Mouse (Mus musculus): ENCODE data around the gene Hikeshi.
A peak's percentile ranks its signal among the peaks of the same experiment; 100 is the strongest.

Hikeshi gene

DNA sequence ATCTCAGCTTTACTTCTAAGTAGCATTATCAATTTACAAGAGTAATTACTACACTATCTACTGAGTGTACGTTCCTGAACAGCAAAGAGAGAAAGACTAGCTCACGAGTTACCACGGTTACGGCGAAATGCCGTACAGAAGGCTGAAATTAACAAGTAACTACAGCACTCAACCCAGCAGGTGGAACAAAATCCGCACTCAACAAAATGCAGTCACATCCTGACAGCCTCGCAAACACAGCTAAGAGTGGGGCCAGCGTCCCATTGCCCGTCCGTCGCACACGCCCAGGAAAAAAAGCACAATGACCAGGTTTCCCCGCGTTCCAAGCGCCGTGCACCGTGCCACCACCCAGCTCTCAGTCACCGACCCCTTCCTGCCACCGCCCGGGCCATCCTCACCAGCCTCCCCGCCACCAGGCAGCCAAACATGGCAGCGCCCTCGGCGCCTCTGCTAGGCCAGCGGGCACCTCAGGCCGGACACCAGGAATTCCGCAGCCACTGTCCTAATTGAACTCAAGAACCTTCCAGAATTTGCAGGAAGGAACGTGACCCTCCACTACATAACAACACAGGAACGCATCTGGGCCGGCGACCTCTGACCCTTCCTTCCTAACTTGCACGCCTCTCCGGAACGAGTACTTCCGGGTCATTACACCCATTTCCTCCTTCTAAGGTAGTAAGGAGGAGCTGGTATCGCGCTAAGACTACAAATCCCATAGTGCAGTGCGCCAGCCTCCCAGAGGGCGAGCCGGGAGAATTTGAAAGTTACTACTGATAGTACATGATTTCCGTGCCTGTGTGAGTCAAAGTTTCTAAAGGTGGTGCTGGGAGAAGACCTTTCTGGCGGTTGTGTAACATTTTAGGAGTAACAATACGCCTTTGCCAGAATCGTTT, at the start of gene Hikeshi:
Gene Hikeshi, minus strand, starts transcription at position 634 of the 893 bp plus-strand sequence.
- peak; percentile 96 for DNase-seq (ENCODE audit: low spot score)

DNA sequence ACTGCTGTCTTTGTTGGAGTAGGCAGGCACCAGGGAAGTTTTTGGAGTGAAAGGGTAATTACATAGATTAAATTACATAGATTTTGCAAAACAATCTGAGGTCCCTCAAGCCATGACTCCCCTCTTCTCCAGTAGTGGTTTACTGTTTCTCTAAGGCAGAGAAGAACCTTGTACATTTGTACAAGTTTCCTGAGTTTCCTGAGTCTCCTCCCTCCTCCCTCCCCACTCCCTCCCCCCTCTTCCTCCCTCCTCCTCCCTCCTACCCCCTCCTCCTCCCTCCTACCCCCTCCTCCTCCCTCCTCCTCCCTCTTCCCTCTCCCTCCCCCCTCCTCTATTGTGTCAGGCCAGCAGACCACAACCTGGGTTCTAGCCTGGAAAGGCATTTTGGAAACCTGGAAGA, 43.4 kb upstream of the Hikeshi start:
- no peak for DNase-seq (ENCODE audit: low spot score)

DNA sequence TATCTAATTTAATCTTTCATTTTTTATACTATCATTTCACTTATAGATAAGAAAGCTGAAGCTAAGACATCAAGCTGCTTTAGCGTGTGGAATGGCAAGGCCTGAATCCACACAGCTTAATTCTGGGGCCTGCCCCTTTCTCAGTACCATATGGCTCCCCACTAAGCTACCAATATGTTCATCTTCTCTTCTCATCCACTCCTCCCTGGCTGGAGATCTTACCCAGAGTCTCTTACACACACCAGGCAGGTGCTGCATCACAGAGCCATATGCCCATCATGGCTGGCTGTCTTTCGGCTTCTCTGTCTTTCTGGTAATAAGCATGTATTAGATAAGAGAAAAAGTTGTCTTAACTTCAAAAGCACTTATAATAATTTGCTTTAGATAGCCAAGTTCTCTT, 42.4 kb upstream of the Hikeshi start:
- DNase-seq (ENCODE audit: low spot score): no peak

DNA sequence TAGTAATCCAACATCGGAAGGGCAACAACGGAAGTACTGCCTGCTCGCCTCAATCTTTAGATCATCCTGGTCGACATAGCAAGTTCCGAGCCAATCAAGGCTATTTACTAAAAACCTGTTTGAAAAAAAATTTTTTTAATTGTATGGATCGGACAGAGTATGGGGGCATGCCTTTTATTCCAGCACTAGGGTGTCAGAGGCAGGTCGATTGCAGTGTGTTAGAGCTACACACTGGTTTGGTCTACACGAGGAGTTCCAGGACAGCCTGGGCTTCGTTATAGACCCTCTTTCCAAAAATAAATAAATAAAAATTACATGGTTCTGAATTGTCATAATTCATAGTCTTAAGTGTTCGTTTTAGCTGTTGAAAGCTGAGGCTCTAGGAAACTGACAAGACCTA, 40.6 kb upstream of the Hikeshi start:
- DNase-seq (ENCODE audit: low spot score): no peak

DNA sequence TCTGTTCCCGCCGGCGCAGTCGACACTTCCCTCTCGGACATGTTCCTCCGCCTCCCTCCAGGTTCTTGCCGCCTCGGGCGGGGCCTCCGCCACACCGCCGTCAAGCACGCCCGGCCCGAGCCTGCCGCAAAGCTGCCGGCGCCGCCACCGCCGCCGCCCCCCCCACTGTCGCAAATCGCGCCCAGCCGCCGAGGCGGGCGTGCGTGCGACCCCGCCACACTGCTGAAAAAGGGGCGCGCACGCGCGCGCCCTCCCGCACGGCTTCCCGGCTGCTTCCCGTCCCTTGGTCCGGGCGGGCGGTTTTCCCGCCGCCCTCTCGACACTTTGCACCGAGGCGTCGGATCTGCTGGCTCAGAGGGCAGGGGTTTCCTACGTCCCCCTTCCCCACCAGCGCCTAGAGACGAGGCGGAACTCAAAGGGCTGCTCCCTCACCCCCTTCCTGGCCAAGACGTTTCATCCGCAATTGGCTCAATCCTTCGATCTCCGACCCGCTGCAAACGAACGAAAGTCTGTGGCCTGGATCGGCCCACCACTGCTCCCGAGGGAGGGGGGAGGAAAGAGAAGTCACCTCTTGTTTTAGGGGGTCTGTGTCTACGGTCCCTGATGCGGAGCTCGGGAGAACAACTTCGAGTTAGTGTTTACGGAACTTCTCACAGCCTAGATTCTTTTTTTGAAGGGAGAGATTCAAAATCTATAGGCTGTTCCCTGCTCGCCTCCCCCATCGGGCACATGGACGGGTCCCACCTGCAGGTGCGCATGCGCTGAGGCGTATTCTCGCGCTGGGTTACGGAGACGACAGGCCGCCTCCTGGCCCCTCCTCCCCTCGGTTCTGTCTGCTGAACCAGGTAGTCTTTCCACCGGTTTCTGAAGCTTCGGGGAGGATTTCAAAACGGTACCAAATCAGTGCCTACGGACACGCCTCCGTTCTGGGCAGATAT, 39.8 kb upstream of the Hikeshi start, which contains the start of gene Eed:
Gene Eed, minus strand, starts transcription at position 499 of the 938 bp plus-strand sequence.
- peak; percentile 96 for DNase-seq (ENCODE audit: low spot score)

DNA sequence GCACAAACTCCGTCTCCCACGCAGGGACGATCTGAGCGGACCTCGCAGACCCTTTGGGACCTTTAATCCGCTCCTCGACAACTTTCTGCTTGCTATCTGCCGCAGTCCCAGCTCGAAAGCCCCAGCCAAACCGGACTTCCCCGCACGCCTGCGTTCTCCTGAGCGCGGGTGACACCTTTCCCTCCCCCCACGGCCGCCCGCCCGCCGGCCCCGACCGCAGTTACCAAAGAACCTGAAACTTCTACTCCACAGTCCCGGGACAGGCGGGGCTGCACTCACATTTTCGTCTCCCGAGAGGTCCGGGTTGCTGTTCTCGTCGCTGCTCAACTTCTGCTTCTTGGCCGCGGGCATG, 39.1 kb upstream of the Hikeshi start:
- no peak for DNase-seq (ENCODE audit: low spot score)

DNA sequence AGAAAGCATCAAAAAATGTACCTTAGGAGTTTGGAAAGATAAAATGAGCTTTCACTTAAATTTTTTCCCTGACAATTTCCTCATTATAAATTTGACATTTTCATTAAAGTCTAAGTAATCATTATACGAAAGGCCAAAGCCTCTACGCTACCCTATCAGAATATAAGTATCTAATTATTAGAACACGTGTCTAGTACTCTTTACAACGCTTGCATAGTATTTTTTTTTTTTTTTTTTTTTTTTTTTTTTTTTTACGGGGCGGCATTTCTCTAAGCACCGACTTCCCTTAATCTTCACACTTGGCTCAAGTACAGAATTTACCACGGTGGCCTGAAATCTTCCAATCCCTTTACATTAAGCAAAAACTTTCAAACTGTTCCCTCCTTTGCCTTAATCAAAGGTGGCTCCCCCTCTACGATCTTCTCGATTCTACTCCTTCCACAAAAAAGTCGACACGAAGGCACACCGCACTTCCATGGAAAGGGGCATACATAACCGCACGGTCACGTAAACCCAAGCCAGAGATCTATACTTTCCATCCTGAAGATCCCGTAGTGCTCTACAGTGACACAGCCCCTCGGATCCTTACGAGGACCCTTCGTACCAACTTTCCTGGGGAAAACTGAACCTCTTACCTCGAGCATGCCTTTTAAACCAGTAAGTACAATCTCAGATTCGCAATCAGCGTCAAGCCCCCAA, 38.6 kb upstream of the Hikeshi start:
- peak; percentile 26 for DNase-seq (ENCODE audit: low spot score)

DNA sequence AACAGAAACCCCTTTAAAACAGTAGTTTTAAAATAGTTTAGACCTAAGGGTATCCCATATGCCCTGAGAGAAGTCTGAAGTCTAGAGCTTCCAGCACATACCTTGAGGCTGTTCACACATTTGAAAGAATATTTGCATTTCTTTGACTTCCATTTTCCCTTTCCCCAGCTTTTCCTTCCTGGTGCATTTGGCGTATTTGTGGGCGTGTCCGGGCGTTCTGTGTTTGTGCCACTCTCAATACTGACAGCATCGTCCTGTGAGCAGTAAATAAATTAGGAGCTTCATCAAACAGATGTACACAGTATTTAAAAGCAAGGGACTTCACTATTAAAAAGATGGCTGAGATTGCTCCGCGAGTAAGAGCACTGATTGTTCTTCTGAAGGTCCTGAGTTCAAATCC, 35.8 kb upstream of the Hikeshi start:
- no peak for DNase-seq (ENCODE audit: low spot score)

DNA sequence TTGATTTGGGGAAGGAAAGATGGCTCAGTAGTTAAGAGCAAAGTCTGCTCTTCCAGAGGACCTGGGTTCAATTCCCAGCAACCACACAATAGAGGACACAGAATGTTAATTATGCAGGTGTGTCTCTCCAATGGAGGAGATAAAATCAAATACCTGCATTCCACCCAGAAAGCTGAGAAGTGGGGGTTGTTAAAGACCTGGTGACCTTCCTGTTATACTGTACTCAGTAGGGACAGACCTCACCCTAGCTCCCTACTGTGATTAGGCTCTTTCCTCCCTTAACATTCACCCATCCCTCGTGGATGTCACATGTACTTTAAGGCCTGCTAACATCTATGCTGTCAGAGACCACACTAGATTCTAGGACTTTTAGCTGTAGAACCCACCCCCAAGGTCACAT, 34.6 kb upstream of the Hikeshi start:
- no peak for DNase-seq (ENCODE audit: low spot score)

DNA sequence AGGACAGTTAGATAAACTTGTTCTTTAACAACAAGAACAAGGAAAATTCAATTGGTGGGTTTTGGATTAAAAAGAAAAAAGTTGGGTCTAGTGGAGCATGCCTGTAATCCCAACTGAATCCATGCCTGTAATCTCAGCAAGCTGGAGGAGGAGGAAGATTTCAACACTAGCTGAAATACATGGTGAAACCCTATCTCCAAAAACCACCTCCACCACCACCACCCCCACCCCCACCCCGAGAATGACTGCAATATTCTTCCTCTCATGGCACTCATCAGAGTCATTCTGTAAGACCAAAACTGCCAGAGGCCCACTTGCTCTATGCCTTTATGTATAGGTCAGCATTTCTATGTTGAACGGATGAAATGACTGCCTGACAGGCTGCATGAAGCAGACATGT, 26.2 kb upstream of the Hikeshi start:
- no peak for DNase-seq (ENCODE audit: low spot score)

DNA sequence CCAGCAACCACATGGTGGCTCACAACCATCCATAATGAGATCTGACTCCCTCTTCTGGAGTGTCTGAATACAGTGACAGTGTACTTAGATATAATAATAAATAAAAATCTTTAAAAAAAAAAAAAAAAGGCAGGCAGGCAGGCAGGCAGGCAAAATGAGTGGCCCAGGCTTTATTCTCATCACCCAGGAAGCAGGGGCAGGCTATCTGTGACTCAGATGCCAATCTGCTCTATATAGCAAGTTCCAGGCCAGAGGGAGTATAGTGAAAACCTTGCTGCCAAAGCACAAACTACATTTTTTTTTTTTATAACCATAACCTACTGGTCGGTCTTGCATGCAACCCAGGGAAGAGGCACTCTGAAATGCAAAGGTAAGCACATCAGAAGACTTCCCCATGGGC, 25.8 kb upstream of the Hikeshi start:
- no peak for DNase-seq (ENCODE audit: low spot score)

DNA sequence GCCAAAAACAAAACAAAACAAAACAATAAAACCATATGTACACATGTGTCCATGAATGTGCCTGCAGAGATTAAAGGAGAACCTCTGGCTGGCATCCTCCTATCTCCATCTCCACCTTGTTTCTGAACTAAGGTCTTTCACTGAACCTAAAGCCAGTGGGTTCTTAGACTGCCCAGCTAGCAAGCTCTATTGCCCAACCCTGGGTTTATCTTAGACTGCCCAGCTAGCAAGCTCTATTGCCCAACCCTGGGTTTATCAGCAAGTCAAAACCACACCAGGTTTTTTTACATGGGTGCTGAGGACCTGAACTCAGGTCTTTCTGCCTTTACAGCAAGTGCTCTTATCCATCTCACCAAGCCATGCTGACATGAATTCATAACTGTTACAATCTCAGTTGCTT, 22.1 kb upstream of the Hikeshi start:
- no peak for DNase-seq (ENCODE audit: low spot score)

DNA sequence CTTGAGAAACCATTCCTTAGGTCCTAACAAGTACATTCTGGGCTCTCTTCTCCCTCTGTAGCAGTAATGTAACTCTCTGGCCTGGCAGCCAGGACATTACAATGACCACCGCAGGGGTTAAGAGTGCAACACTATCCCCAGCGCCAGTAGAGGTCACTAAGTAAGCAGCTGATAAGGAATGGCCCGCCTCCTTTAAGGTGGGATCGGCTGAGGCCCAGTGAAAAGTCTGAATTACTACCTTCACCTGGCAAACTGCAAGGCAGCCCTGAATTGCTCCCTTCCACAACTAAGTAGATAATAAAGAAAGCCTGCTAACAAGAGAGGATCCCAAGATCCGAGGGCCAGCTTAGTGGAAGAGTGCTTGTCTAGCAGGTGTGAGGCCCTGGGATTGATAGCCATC, 16.3 kb upstream of the Hikeshi start:
- DNase-seq (ENCODE audit: low spot score): no peak

DNA sequence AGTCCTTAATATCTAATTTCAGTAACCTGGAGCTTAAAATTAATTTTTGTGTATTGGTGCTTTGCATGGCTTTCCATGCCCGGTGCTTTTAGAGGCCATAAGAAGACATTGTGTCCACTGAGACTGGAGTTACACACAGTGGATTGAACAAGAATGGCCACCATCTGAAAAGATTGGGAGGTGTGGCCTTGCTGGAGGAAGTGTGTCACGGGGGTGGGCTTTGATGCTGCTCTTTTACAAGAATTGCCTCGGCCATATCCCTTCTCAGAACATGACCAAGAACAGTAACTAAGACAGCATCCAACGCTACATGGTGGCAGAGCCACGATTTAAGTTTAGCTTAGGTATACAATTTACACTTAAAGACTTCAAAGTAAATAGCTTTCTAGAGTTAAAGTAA, 13.3 kb upstream of the Hikeshi start:
- DNase-seq (ENCODE audit: low spot score): no peak

DNA sequence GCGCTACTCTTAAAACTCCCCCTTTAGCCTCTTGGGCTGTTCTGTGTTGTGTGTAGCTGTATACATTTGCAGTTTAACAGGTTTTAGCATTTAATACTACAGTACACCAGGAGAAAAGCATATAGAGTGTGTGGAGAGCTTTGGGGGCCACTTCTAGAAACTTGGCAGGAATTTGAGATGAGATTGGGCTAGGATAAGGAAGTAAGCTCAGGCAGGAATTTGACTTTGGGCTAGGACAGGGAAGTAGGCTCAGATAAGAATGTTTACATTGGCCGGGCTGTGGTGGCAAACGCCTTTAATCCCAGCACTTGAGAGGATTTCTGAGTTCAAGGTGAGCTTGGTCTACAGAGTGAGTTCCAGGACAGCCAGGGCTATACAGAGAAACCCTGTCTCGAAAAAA, 8.4 kb upstream of the Hikeshi start:
- DNase-seq (ENCODE audit: low spot score): no peak

DNA sequence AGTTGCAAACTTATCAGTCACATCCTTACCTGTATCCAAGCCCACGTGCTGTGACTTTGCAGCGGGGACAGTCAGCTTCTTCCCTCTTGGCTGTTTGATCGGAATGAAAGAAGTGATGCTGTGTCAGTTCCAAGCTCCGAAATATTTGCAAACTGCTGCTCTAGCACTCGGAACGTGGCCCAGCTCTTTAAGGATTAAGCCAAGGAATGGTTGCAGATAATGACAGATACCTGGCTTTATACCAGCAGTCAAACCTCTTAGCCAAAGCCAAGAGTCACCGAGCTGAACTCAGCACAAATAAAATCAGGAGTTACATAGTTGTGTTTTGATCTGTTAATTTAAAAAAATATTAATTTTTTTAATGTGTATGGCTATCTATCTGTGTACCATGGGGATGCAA, 7.0 kb upstream of the Hikeshi start:
- DNase-seq (ENCODE audit: low spot score): no peak

DNA sequence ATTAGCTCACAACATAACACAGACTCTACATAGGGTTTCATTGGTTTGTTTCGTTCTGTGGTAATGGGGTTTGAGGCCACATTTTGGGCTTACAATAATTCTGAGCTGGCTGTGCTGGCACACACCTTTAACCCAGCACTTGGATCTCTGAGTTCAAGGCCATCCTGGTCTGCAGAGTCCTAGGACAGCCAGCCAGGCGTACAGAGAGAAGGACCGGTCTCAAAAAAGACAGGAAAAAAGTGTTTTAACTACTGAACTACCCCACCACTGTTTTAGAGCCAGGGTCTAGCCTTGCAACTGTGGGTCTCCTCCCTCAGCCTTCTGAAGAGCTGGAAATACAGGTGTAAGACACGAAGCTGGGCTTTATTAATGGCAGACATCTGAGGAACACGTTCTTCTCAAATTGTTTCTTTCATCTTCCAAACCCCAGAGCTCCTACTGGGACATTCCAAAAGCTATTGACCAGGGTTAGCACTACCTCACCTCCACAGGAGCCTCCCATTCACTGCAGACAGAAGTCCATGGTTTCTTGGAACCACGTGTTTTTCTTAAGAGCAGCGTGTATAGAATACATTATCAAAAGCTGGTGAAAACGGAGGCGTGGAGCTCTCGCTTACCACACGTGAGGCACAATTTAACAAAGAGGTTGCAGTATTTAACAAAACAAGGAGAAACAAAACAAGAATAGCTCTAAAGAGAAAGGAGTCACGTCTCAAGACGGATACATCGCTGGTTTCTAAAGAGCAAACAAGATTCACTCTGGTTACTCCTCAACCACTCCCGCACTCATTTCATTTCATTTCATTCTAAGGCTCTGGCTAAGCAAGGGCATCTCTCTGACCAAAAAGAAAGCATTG, 1.3 kb downstream of the Hikeshi start:
- peak; percentile 8 for DNase-seq (ENCODE audit: low spot score)

DNA sequence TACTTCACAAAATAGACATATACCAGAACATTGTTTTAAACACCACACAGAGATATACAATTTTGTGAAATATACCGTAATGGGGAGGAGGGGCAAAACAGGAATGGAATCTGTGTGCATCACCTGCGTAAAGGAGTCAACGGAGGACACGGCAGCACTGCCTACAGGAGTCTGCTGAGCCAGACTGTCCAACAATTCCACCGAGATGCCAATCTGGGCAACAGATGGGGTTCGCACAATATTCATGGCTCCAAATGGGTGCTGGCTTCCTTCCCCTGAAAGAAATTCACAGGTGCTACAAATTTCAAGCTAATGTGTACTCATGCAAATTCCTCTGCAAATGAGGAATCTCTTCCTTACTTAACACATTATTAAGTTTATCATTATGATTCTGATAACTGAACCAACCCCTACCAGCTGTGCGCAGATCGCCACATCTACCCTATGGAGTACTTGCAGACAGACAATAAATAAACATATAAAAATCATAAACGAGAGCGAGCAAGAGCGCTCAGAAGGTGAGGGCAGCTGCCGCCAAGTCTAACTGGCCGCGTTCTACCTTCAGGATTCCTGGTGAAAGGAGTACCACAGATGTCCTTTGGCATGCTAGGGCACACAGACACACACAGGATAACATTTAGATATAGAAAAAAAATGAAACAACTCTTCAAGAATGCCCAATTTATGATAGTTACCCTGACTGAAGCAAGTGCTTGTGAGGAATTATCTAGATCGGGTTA, 17.4 kb downstream of the Hikeshi start:
- DNase-seq (ENCODE audit: low spot score): no peak

DNA sequence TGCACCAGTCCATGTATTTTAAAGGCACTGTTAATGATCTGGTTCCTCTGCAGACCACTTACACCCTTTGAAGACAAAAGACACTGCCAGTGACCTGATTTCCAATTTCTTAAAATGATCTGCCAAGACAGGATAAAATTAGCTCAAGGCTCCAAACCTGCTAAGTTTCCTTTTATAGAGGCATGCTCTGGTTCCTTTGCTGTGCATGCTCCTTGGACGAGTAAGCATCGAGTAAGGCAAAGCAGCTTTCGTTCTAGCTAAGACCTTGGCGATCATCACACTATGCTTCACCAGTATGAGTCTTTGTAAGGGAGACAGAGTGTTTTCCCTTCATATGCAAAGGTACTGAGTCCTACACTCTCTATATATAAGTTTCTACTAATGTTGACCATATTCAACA, 23.2 kb downstream of the Hikeshi start:
- DNase-seq (ENCODE audit: low spot score): no peak

DNA sequence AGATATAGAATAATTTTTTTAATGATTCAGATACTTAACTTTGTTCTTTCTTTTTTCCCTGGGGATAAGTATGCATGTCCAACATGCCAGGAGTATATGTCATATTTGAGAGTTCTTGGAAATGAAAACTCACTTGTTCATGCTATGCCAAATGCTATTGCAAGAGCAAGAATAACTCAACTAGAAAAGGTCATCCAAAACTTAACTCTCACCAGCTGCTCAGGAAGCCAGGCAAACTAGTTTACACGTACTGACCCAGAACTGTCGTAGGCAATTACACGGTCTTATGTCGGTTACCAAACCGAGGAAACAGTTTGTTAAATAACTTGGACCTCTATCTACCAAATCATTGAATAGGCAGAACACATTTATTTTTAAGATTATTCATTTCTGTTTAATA, 24.3 kb downstream of the Hikeshi start:
- DNase-seq (ENCODE audit: low spot score): no peak

Measured in MN1 (cell line).